Mouse (Mus musculus): ENCODE results near the gene Lcp2.

GRCm38 (mm10) chr11:34112781-34113380, 66.2 kb downstream of the Lcp2 start:
- no peak for TF ChIP-seq GABPA (IDR thresholded peaks at IDR 0.05; ENCODE audit: insufficient replicate concordance, low read depth, low read length)
- TF ChIP-seq MAFK (IDR thresholded peaks at IDR 0.05; ENCODE audit: insufficient replicate concordance, low read length), result no peak
- no peak for TF ChIP-seq POLR2A (IDR thresholded peaks at IDR 0.05; ENCODE audit: low read depth, low read length)
- no peak for TF ChIP-seq CTCF (conservative IDR thresholded peaks at IDR 0.05 in 1 of 2, IDR thresholded peaks at IDR 0.05 in 1 of 2; ENCODE audit: low read depth in 2 of 2, low read length in 2 of 2)
- no peak for TF ChIP-seq NELFE (IDR thresholded peaks at IDR 0.05; ENCODE audit: low read depth, low read length)
- TF ChIP-seq MAX (IDR thresholded peaks at IDR 0.05; ENCODE audit: low read length), result no peak
- no peak for TF ChIP-seq EP300 (IDR thresholded peaks at IDR 0.05; ENCODE audit: low read length)
- no peak for TF ChIP-seq TBP (conservative IDR thresholded peaks at IDR 0.05; ENCODE audit: low read depth, low read length)
- no peak for TF ChIP-seq PAX5 (IDR thresholded peaks at IDR 0.05; ENCODE audit: low read length)
- no peak for TF ChIP-seq POLR2AphosphoS2 (IDR thresholded peaks at IDR 0.05; ENCODE audit: low read depth, low read length)
- no peak for TF ChIP-seq SMC3 (IDR thresholded peaks at IDR 0.05; ENCODE audit: low read depth, low read length)
- no peak for TF ChIP-seq SIN3A (IDR thresholded peaks at IDR 0.05; ENCODE audit: low read length)
- TF ChIP-seq ZKSCAN1 (IDR thresholded peaks at IDR 0.05; ENCODE audit: borderline replicate concordance, low read depth, low read length), result no peak
